Comparison of ENCODE assay signal across 18 mouse cellular contexts in genomic region chr5:24072031-24072430, GRCm38 (mm10). TPM values are rescaled to one million over a fixed set of nuclear protein-coding genes. Genes with fewer than 3 reads are reported as not detected.
DNase-seq lines count a peak whose midpoint lies in the region; ATAC-seq and TF ChIP-seq lines count a peak whose summit lies in the region.
"Had no signal": no experiment of that assay in that cellular context is flagged by ENCODE, and none has a peak within 500 bp of the region (broad histone marks: within the 10 kb centered on the region; RNA-seq: fewer than 3 reads in every experiment).

No protein-coding gene starts in this region.

- no peak for TF ChIP-seq CTCF in liver, adult 2 months (IDR thresholded peaks at IDR 0.05; ENCODE audit: low read depth, low read length)
- no peak for TF ChIP-seq CTCF in liver, postnatal 0 days (IDR thresholded peaks at IDR 0.05; ENCODE audit: low read depth)

- TF ChIP-seq POLR2A in liver, adult 2 months (IDR thresholded peaks at IDR 0.05; ENCODE audit: extremely low read depth, insufficient read depth, low read length): no peak

- H3K4me1 ChIP-seq in liver, adult 2 months (ENCODE audit: control insufficient read depth, insufficient read depth, low read length): peaks cover 3% of the 10 kb centered on the region; the same call in 1 of the 2 replicates
- 0 out of 2 replicates have a peak, but pooled peaks cover 6% of the 10 kb centered on the region for H3K4me1 ChIP-seq in liver, postnatal 0 days (ENCODE audit: insufficient read depth)

- peak; percentile 66 for DNase-seq in adrenal gland, adult 2 months
- no peak for DNase-seq in adrenal gland, postnatal 4 days (ENCODE audit: low spot score in 2 of 2)
- peak; percentile 13 for DNase-seq in liver, adult 2 months (ENCODE audit: extremely low read depth, low read depth, low spot score)
- no peak for DNase-seq in liver, postnatal 0 days
- DNase-seq in lung, postnatal 10 days: peak; percentile 30
- DNase-seq in urinary bladder, adult 2 months (ENCODE audit: low spot score): no peak
- no peak for DNase-seq in left cerebral cortex, postnatal 36 days (ENCODE audit: low spot score in 2 of 2)
- DNase-seq: cerebellum, postnatal 14 days; gastrocnemius, postnatal 36 days; kidney, adult 11 months; kidney, postnatal 10 days; right cerebral cortex, postnatal 25 days had no signal

- no peaks in the 10 kb centered on the region for H3K36me3 ChIP-seq in liver, adult 2 months (ENCODE audit: control insufficient read depth, insufficient read depth, low read length)
- no peaks in the 10 kb centered on the region for H3K36me3 ChIP-seq in liver, postnatal 0 days (replicated peaks; ENCODE audit: insufficient read depth, low read length)
- H3K36me3 ChIP-seq: liver, embryonic 15.5 days had no signal

- peaks cover 3% of the 10 kb centered on the region; the same call in 1 of the 2 replicates for H3K27me3 ChIP-seq in liver, adult 2 months (ENCODE audit: control insufficient read depth, insufficient read depth, low read length)
- no peaks in the 10 kb centered on the region for H3K27me3 ChIP-seq in liver, postnatal 0 days (ENCODE audit: insufficient read depth, low read length)
- H3K27me3 ChIP-seq: forebrain, embryonic 13.5 days; liver, embryonic 15.5 days had no signal

- intact Hi-C loops in left cerebral cortex, postnatal 36 days (cut with DNase I): no loop called here

- no peaks in the 10 kb centered on the region for H3K79me2 ChIP-seq in liver, adult 2 months (ENCODE audit: control insufficient read depth, insufficient read depth, low read length)

- H3K9ac ChIP-seq in liver, adult 2 months (ENCODE audit: low read depth, low read length): no peak overlapping the region
- no peak overlapping the region for H3K9ac ChIP-seq in liver, postnatal 0 days (replicated peaks)
- H3K9ac ChIP-seq: forebrain, embryonic 13.5 days; liver, embryonic 15.5 days had no signal

- no peak for TF ChIP-seq EP300 in liver, postnatal 0 days (IDR thresholded peaks at IDR 0.05; ENCODE audit: low read depth)

- WGBS in liver, adult 2 months: 68% methylated on average over 6 of the region's 6 CpGs
- 62% methylated on average over 6 of the region's 6 CpGs for WGBS in liver, postnatal 0 days (ENCODE audit: insufficient replicate concordance)

- no peak for ATAC-seq in liver, postnatal 0 days
- no peak for ATAC-seq in erythroblast, adult 5-6 weeks (replicated peaks; ENCODE audit: low FRiP score, poor library complexity, severe bottlenecking)
- ATAC-seq: forebrain, embryonic 13.5 days; hindbrain, postnatal 0 days had no signal

- no peak overlapping the region for H3K4me2 ChIP-seq in liver, postnatal 0 days (ENCODE audit: low read depth, low read length)
- H3K4me2 ChIP-seq: forebrain, embryonic 13.5 days; liver, embryonic 15.5 days; midbrain, embryonic 11.5 days had no signal

- no peak overlapping the region for H3K4me3 ChIP-seq in liver, adult 2 months (ENCODE audit: insufficient read depth, low read depth, low read length)
- no peak overlapping the region for H3K4me3 ChIP-seq in liver, postnatal 0 days (ENCODE audit: low read depth, low read length)
- H3K4me3 ChIP-seq: forebrain, embryonic 13.5 days; layer of hippocampus, adult 2 months; liver, embryonic 15.5 days had no signal

- no peaks in the 10 kb centered on the region for H3K9me3 ChIP-seq in liver, postnatal 0 days (ENCODE audit: low read length)
- H3K9me3 ChIP-seq: forebrain, embryonic 13.5 days; liver, embryonic 15.5 days had no signal

- H3K27ac ChIP-seq in liver, adult 2 months (replicated peaks; ENCODE audit: insufficient read depth, low read depth, low read length): no peak overlapping the region
- H3K27ac ChIP-seq in liver, postnatal 0 days (ENCODE audit: low read depth): no peak overlapping the region
- H3K27ac ChIP-seq: forebrain, embryonic 13.5 days; hindbrain, postnatal 0 days; layer of hippocampus, adult 2 months; liver, embryonic 15.5 days had no signal

RNA-seq across cellular contexts. Expression of gene Klhl7, which starts 28.4 kb away (rescaled TPM):
- total RNA-seq in adrenal gland, adult 2 months (2021): 10 to 100 TPM; 31.4 to 37.6 TPM
- polyA plus RNA-seq in adrenal gland, adult 2 months (2012; rRNA removed): 0.79 and 0.91 TPM in 2 replicates
- total RNA-seq in adrenal gland, postnatal 4 days (2021): 10 to 100 TPM; 45.6 to 49.3 TPM
- total RNA-seq in liver, adult 2 months (2014; rRNA removed): 13.8 and 16.0 TPM in 2 replicates
- polyA plus RNA-seq in liver, adult 2 months (2012; rRNA removed): 1.5 TPM in 2 replicates
- 11.6 and 12.3 TPM in 2 replicates for polyA plus RNA-seq in liver, postnatal 0 days (2015; fragmentation: Nextera tagmentation; extraction: Ambion mirVana)
- 30.1 and 30.8 TPM in 2 replicates for polyA plus RNA-seq in urinary bladder, adult 2 months (2012; rRNA removed)
- 10 to 100 TPM; 79.7 to 97.1 TPM for total RNA-seq in left cerebral cortex, postnatal 36 days (2021)
- total RNA-seq in erythroblast, adult 5-6 weeks (2015; ENCODE audit: low replicate concordance): 129 and 174 TPM in 2 replicates
- 149 and 157 TPM in 2 replicates for total RNA-seq in erythroblast, adult 5-6 weeks (2017; ENCODE audit: low replicate concordance)

RNA-seq across cellular contexts. Expression of gene Fam126a, which starts 41.5 kb away (rescaled TPM):
- 100 to 1,000 TPM in 1 of 2 experiments, 10 to 100 TPM in 1; 50.1 to 133 TPM for total RNA-seq in adrenal gland, adult 2 months (2021)
- polyA plus RNA-seq in adrenal gland, adult 2 months (2012; rRNA removed): 9.2 and 14.5 TPM in 2 replicates
- 10 to 100 TPM; 60.9 to 63.7 TPM for total RNA-seq in adrenal gland, postnatal 4 days (2021)
- total RNA-seq in liver, adult 2 months (2014; rRNA removed): 8.8 and 9.0 TPM in 2 replicates
- polyA plus RNA-seq in liver, adult 2 months (2012; rRNA removed): 2.5 and 3.0 TPM in 2 replicates
- 33.4 and 34.5 TPM in 2 replicates for polyA plus RNA-seq in liver, postnatal 0 days (2015; fragmentation: Nextera tagmentation; extraction: Ambion mirVana)
- polyA plus RNA-seq in urinary bladder, adult 2 months (2012; rRNA removed): 16.7 and 17.6 TPM in 2 replicates
- 10 to 100 TPM; 14.6 to 20.0 TPM for total RNA-seq in left cerebral cortex, postnatal 36 days (2021)
- total RNA-seq in erythroblast, adult 5-6 weeks (2015; ENCODE audit: low replicate concordance): 255 and 281 TPM in 2 replicates
- 210 and 266 TPM in 2 replicates for total RNA-seq in erythroblast, adult 5-6 weeks (2017; ENCODE audit: low replicate concordance)

Comparison
In these comparisons a context has a peak if more than half of its experiments do, and no peak if none do; other contexts are left out.
1. DNase-seq: peak in adrenal gland, adult 2 months (single experiment), liver, adult 2 months (single experiment) and lung, postnatal 10 days (single experiment); none in adrenal gland, postnatal 4 days (0 of 2), liver, postnatal 0 days (single experiment), urinary bladder, adult 2 months (single experiment) and left cerebral cortex, postnatal 36 days (0 of 2).